Comparison of ENCODE assay signal across 32 mouse cellular contexts in the genomic region with DNA sequence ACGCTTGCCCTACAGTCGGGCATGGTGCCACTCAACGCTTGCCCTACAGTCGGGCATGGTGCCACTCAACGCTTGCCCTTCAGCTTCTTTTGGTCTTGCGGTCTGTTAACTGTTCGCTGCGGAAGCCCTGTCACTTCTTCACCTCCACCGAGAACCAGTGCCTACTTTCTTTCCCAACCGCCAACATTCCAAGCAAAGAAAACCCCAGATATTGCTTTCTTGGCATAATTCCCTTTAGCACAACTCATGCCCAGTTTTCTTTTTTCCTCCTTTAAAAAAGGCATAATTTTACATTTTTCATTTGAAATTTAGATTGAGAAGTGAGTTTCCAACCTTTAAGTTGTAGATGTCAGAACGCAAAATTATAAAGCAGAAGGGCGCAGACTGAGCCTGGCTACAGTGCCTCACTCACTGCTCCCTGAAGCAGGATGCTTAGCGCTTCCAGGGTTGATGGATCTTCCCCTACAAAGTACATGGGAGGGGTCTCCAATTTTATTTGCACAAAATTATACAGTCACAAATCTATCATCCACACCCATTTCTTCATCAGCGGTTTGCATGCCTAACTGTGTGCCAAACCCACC.
"Had no signal": no experiment of that assay in that cellular context is flagged by ENCODE, and none has a peak within 500 bp of the region (broad histone marks: within the 10 kb centered on the region; RNA-seq: fewer than 3 reads in every experiment).

No protein-coding gene starts in this region.

- DNase-seq: heart, postnatal 10 days; heart, postnatal 14 days; heart, postnatal 36 days; heart, postnatal 4 days; kidney, adult 11 months; kidney, adult 18-20 months; kidney, adult 2 months; kidney, adult 8-10 months; kidney, adult 9 months; kidney, postnatal 10 days; kidney, postnatal 14 days; kidney, postnatal 25 days; kidney, postnatal 36 days; kidney, postnatal 4 days; layer of hippocampus, adult 9-11 months; layer of hippocampus, postnatal 36 days had no signal

- H3K36me3 ChIP-seq: heart, embryonic 15.5 days; hindbrain, embryonic 10.5 days; hindbrain, embryonic 12.5 days; hindbrain, embryonic 13.5 days; hindbrain, embryonic 15.5 days; intestine, embryonic 15.5 days; kidney, embryonic 15.5 days had no signal

- H3K4me3 ChIP-seq: heart, embryonic 15.5 days; hindbrain, embryonic 10.5 days; hindbrain, embryonic 12.5 days; hindbrain, embryonic 13.5 days; hindbrain, embryonic 15.5 days; intestine, embryonic 15.5 days; kidney, embryonic 15.5 days; layer of hippocampus, adult 2 months; left cerebral cortex, adult 2 months had no signal

- H3K9me3 ChIP-seq: heart, embryonic 15.5 days; hindbrain, embryonic 10.5 days; hindbrain, embryonic 12.5 days; hindbrain, embryonic 13.5 days; hindbrain, embryonic 15.5 days; intestine, embryonic 15.5 days; kidney, embryonic 15.5 days had no signal

- H3K4me1 ChIP-seq: heart, embryonic 15.5 days; hindbrain, embryonic 10.5 days; hindbrain, embryonic 12.5 days; hindbrain, embryonic 13.5 days; hindbrain, embryonic 15.5 days; intestine, embryonic 15.5 days; kidney, embryonic 15.5 days had no signal

- ATAC-seq: hindbrain, embryonic 16.5 days; hindbrain, postnatal 0 days; inflammation-experienced regulatory T-cells, adult 6 months; intestine, embryonic 15.5 days; intestine, embryonic 16.5 days; intestine, postnatal 0 days had no signal

- H3K27ac ChIP-seq: heart, embryonic 15.5 days; hindbrain, embryonic 10.5 days; hindbrain, embryonic 12.5 days; hindbrain, embryonic 13.5 days; hindbrain, embryonic 14.5 days; hindbrain, embryonic 15.5 days; hindbrain, postnatal 0 days; intestine, embryonic 15.5 days; kidney, embryonic 15.5 days; kidney, postnatal 0 days; layer of hippocampus, adult 2 months; left cerebral cortex, adult 2 months had no signal

- H3K4me2 ChIP-seq: heart, embryonic 15.5 days; hindbrain, embryonic 12.5 days; hindbrain, embryonic 13.5 days; hindbrain, embryonic 14.5 days; hindbrain, embryonic 15.5 days; intestine, embryonic 15.5 days; kidney, embryonic 15.5 days had no signal

- H3K27me3 ChIP-seq: heart, embryonic 15.5 days; hindbrain, embryonic 12.5 days; hindbrain, embryonic 13.5 days; hindbrain, embryonic 15.5 days; intestine, embryonic 15.5 days; kidney, embryonic 15.5 days had no signal

- H3K9ac ChIP-seq: heart, embryonic 15.5 days; hindbrain, embryonic 12.5 days; hindbrain, embryonic 13.5 days; hindbrain, embryonic 14.5 days; hindbrain, embryonic 15.5 days; intestine, embryonic 15.5 days; kidney, embryonic 15.5 days had no signal
